Mouse (Mus musculus): ENCODE measurements at regions not wholly inside any gene's neighbourhood (a gene's known extent, or its start where the extent isn't known, plus 50 kb on each side); places are given as distances from the start of the nearest gene placed in this dataset.

- 91% methylated on average over 3 of the region's 3 CpGs for WGBS
- no peak for TF ChIP-seq POLR2A (IDR thresholded peaks at IDR 0.05; ENCODE audit: borderline replicate concordance, control insufficient read depth, low read depth, low read length)
- no peak for TF ChIP-seq CTCF (IDR thresholded peaks at IDR 0.05; ENCODE audit: control insufficient read depth, insufficient read depth, low read length)
- no peak overlapping the region for H3K27ac ChIP-seq (ENCODE audit: control insufficient read depth, insufficient read depth, low read depth, low read length, poor library complexity)
- no peaks in the 10 kb centered on the region for H3K4me1 ChIP-seq (ENCODE audit: control insufficient read depth, insufficient read depth, low read length)
- no peak overlapping the region for H3K4me3 ChIP-seq (replicated peaks; ENCODE audit: control insufficient read depth, low read depth, low read length)
These were observed 671.8 kb downstream of the 5730522E02Rik start for GRCm38 (mm10) chr11:25538641-25539258.

- TF ChIP-seq POLR2A (IDR thresholded peaks at IDR 0.05; ENCODE audit: borderline replicate concordance, control insufficient read depth, low read depth, low read length) (no peak), CTCF (IDR thresholded peaks at IDR 0.05; ENCODE audit: control insufficient read depth, insufficient read depth, low read length) (no peak)
- H3K27ac ChIP-seq (ENCODE audit: control insufficient read depth, insufficient read depth, low read depth, low read length, poor library complexity), result no peak overlapping the region
These were observed 674.5 kb downstream of the 5730522E02Rik start for GRCm38 (mm10) chr11:25536069-25536468.

GRCm38 (mm10) chr11:25533081-25533480 is 677.5 kb downstream of the 5730522E02Rik start:
- Histone ChIP-seq H3K27ac (ENCODE audit: control insufficient read depth, insufficient read depth, low read depth, low read length, poor library complexity) (no peak overlapping the region), H3K4me3 (replicated peaks; ENCODE audit: control insufficient read depth, low read depth, low read length) (no peak overlapping the region), H3K4me1 (ENCODE audit: control insufficient read depth, insufficient read depth, low read length) (no peaks in the 10 kb centered on the region)
- no peak for TF ChIP-seq POLR2A (IDR thresholded peaks at IDR 0.05; ENCODE audit: borderline replicate concordance, control insufficient read depth, low read depth, low read length)
- no peak for TF ChIP-seq CTCF (IDR thresholded peaks at IDR 0.05; ENCODE audit: control insufficient read depth, insufficient read depth, low read length)
- WGBS, result 54% methylated on average over 2 of the region's 2 CpGs

More at GRCm38 (mm10) chr11:25536069-25536468, 674.5 kb downstream of the 5730522E02Rik start:
- 56% methylated on average over 7 of the region's 7 CpGs for WGBS
- Histone ChIP-seq H3K4me1 (ENCODE audit: control insufficient read depth, insufficient read depth, low read length) (no peaks in the 10 kb centered on the region), H3K4me3 (replicated peaks; ENCODE audit: control insufficient read depth, low read depth, low read length) (no peak overlapping the region)

- TF ChIP-seq CTCF (IDR thresholded peaks at IDR 0.05; ENCODE audit: control insufficient read depth, insufficient read depth, low read length) (no peak), POLR2A (IDR thresholded peaks at IDR 0.05; ENCODE audit: borderline replicate concordance, control insufficient read depth, low read depth, low read length) (no peak)
- H3K4me3 ChIP-seq (replicated peaks; ENCODE audit: control insufficient read depth, low read depth, low read length), result no peak overlapping the region
- 78% methylated on average over 9 of the region's 9 CpGs for WGBS
- no peak overlapping the region for H3K27ac ChIP-seq (ENCODE audit: control insufficient read depth, insufficient read depth, low read depth, low read length, poor library complexity)
- no peaks in the 10 kb centered on the region for H3K4me1 ChIP-seq (ENCODE audit: control insufficient read depth, insufficient read depth, low read length)
These were observed 678.7 kb downstream of the 5730522E02Rik start for GRCm38 (mm10) chr11:25531668-25532398.

GRCm38 (mm10) chr11:25528056-25528455 is 682.5 kb downstream of the 5730522E02Rik start:
- TF ChIP-seq POLR2A (IDR thresholded peaks at IDR 0.05; ENCODE audit: borderline replicate concordance, control insufficient read depth, low read depth, low read length) (no peak), CTCF (IDR thresholded peaks at IDR 0.05; ENCODE audit: control insufficient read depth, insufficient read depth, low read length) (no peak)
- WGBS, result 85% methylated on average over 5 of the region's 5 CpGs
- Histone ChIP-seq H3K4me3 (replicated peaks; ENCODE audit: control insufficient read depth, low read depth, low read length) (no peak overlapping the region), H3K4me1 (ENCODE audit: control insufficient read depth, insufficient read depth, low read length) (no peaks in the 10 kb centered on the region), H3K27ac (ENCODE audit: control insufficient read depth, insufficient read depth, low read depth, low read length, poor library complexity) (no peak overlapping the region)

GRCm38 (mm10) chr11:25518903-25519302 is 691.7 kb downstream of the 5730522E02Rik start:
- 69% methylated on average over 2 of the region's 2 CpGs for WGBS
- H3K4me1 ChIP-seq (ENCODE audit: control insufficient read depth, insufficient read depth, low read length), result no peaks in the 10 kb centered on the region
- H3K4me3 ChIP-seq (replicated peaks; ENCODE audit: control insufficient read depth, low read depth, low read length), result no peak overlapping the region
- no peak for TF ChIP-seq CTCF (IDR thresholded peaks at IDR 0.05; ENCODE audit: control insufficient read depth, insufficient read depth, low read length)
- no peak overlapping the region for H3K27ac ChIP-seq (ENCODE audit: control insufficient read depth, insufficient read depth, low read depth, low read length, poor library complexity)

- no peak overlapping the region for H3K4me3 ChIP-seq (replicated peaks; ENCODE audit: control insufficient read depth, low read depth, low read length)
- no peak for TF ChIP-seq POLR2A (IDR thresholded peaks at IDR 0.05; ENCODE audit: borderline replicate concordance, control insufficient read depth, low read depth, low read length)
- no peak for TF ChIP-seq CTCF (IDR thresholded peaks at IDR 0.05; ENCODE audit: control insufficient read depth, insufficient read depth, low read length)
- no peak overlapping the region for H3K27ac ChIP-seq (ENCODE audit: control insufficient read depth, insufficient read depth, low read depth, low read length, poor library complexity)
- H3K4me1 ChIP-seq (ENCODE audit: control insufficient read depth, insufficient read depth, low read length), result no peaks in the 10 kb centered on the region
- WGBS, result 82% methylated on average over 1 of the region's 1 CpGs
These were observed 692.4 kb downstream of the 5730522E02Rik start for GRCm38 (mm10) chr11:25518131-25518530.

- H3K4me3 ChIP-seq (replicated peaks; ENCODE audit: control insufficient read depth, low read depth, low read length), result no peak overlapping the region
- H3K4me1 ChIP-seq (ENCODE audit: control insufficient read depth, insufficient read depth, low read length), result no peaks in the 10 kb centered on the region
- WGBS, result 39% methylated on average over 3 of the region's 3 CpGs
- TF ChIP-seq POLR2A (IDR thresholded peaks at IDR 0.05; ENCODE audit: borderline replicate concordance, control insufficient read depth, low read depth, low read length) (no peak), CTCF (IDR thresholded peaks at IDR 0.05; ENCODE audit: control insufficient read depth, insufficient read depth, low read length) (no peak)
- no peak overlapping the region for H3K27ac ChIP-seq (ENCODE audit: control insufficient read depth, insufficient read depth, low read depth, low read length, poor library complexity)
These were observed 705.1 kb downstream of the 5730522E02Rik start for GRCm38 (mm10) chr11:25505500-25505899.
